Mouse (Mus musculus): ENCODE measurements around the gene Fgd5. TPM values are rescaled to one million over a fixed set of nuclear protein-coding genes. Genes with fewer than 3 reads are reported as not detected.
A peak's percentile ranks its signal among the peaks of the same experiment; 100 is the strongest.
"Not testable (repeated sequence)": the region's sequence is repeated elsewhere in the genome, so short reads cannot be mapped to it uniquely, and the experiment has no call there.

Fgd5 gene
- total and polyA plus RNA-seq, 2 experiments from 2014 or later = 6.7 to 13.0 TPM

- DNase-seq (peak; percentile 7), ATAC-seq (no peak)
- no peak for TF ChIP-seq CTCF (IDR thresholded peaks at IDR 0.05; ENCODE audit: low read depth)
- WGBS = 81% methylated on average over 3 of the region's 3 CpGs
- Histone ChIP-seq H3K4me2 (ENCODE audit: low read depth) (no peak overlapping the region), H3K9me3 (ENCODE audit: low read length) (no peaks in the 10 kb centered on the region), H3K4me3 (ENCODE audit: low read depth, low read length) (no peak overlapping the region), H3K36me3 (ENCODE audit: insufficient read depth) (no peaks in the 10 kb centered on the region), H3K4me1 (ENCODE audit: insufficient read depth) (0 out of 2 replicates have a peak, but pooled peaks cover 3% of the 10 kb centered on the region), H3K27me3 (ENCODE audit: insufficient read depth, low read length) (no peaks in the 10 kb centered on the region), H3K27ac (ENCODE audit: low read depth, low read length) (no peak overlapping the region), H3K9ac (no peak overlapping the region)
Measured at GRCm38 (mm10) chr6:92084932-92085331, 106.3 kb downstream of the Fgd5 start.

GRCm38 (mm10) chr6:92089141-92089540, 110.5 kb downstream of the Fgd5 start:
- H3K27me3 ChIP-seq (ENCODE audit: insufficient read depth, low read length); DNase-seq; H3K27ac ChIP-seq (ENCODE audit: low read depth, low read length); H3K4me2 ChIP-seq (ENCODE audit: low read depth); H3K4me3 ChIP-seq (ENCODE audit: low read depth, low read length); H3K36me3 ChIP-seq (ENCODE audit: insufficient read depth); ATAC-seq; H3K9me3 ChIP-seq (ENCODE audit: low read length); H3K9ac ChIP-seq: not testable (repeated sequence)
- WGBS = 86% methylated on average over 7 of the region's 7 CpGs
- 0 out of 2 replicates have a peak, but pooled peaks cover 12% of the 10 kb centered on the region for H3K4me1 ChIP-seq (ENCODE audit: insufficient read depth)

GRCm38 (mm10) chr6:92089982-92090381, 111.3 kb downstream of the Fgd5 start:
- WGBS = 92% methylated on average over 4 of the region's 4 CpGs
- ATAC-seq = no peak
- no peak for DNase-seq
- Histone ChIP-seq H3K36me3 (ENCODE audit: insufficient read depth) (no peaks in the 10 kb centered on the region), H3K4me1 (ENCODE audit: insufficient read depth) (peaks cover 19% of the 10 kb centered on the region; the same call in 1 of the 2 replicates), H3K4me3 (ENCODE audit: low read depth, low read length) (no peak overlapping the region), H3K27ac (ENCODE audit: low read depth, low read length) (no peak overlapping the region; the same call in 1 of the 2 replicates), H3K9me3 (ENCODE audit: low read length) (no peaks in the 10 kb centered on the region), H3K27me3 (ENCODE audit: insufficient read depth, low read length) (no peaks in the 10 kb centered on the region), H3K9ac (no peak overlapping the region), H3K4me2 (ENCODE audit: low read depth) (no peak overlapping the region)
- TF ChIP-seq CTCF (IDR thresholded peaks at IDR 0.05; ENCODE audit: low read depth) = no peak

- peaks cover 19% of the 10 kb centered on the region; the same call in 1 of the 2 replicates for H3K4me1 ChIP-seq (ENCODE audit: insufficient read depth)
- H3K4me3 ChIP-seq (ENCODE audit: low read depth, low read length) = peak overlapping the region; percentile 99
- ATAC-seq = no peak
- WGBS = 0% methylated on average over 4 of the region's 4 CpGs
- DNase-seq = no peak
- no peak for TF ChIP-seq CTCF (IDR thresholded peaks at IDR 0.05; ENCODE audit: low read depth)
- no peaks in the 10 kb centered on the region for H3K36me3 ChIP-seq (ENCODE audit: insufficient read depth)
- peak overlapping the region; percentile 50 for H3K4me2 ChIP-seq (ENCODE audit: low read depth)
- H3K9ac ChIP-seq = peak overlapping the region; percentile 97
- peak overlapping the region; percentile 99 for H3K27ac ChIP-seq (ENCODE audit: low read depth, low read length)
- no peaks in the 10 kb centered on the region for H3K27me3 ChIP-seq (ENCODE audit: insufficient read depth, low read length)
- no peaks in the 10 kb centered on the region for H3K9me3 ChIP-seq (ENCODE audit: low read length)
Measured at GRCm38 (mm10) chr6:92090497-92090896, 111.8 kb downstream of the Fgd5 start.

GRCm38 (mm10) chr6:92091130-92091591, 112.5 kb downstream of the Fgd5 start, which contains the start of gene Nr2c2:
TSS of gene Nr2c2 (plus strand) at chr6:92091390.
- Histone ChIP-seq H3K9me3 (ENCODE audit: low read length) (no peaks in the 10 kb centered on the region), H3K27me3 (ENCODE audit: insufficient read depth, low read length) (no peaks in the 10 kb centered on the region), H3K4me2 (ENCODE audit: low read depth) (peak within 1 kb of the TSS; percentile 50), H3K4me3 (ENCODE audit: low read depth, low read length) (peak within 1 kb of the TSS; percentile 99), H3K4me1 (ENCODE audit: insufficient read depth) (peaks cover 22% of the 10 kb centered on the region; the same call in 1 of the 2 replicates), H3K36me3 (ENCODE audit: insufficient read depth) (no peaks in the 10 kb centered on the region), H3K9ac (peak within 1 kb of the TSS; percentile 97), H3K27ac (ENCODE audit: low read depth, low read length) (peak within 1 kb of the TSS; percentile 99)
- ATAC-seq (peak; percentile 64), DNase-seq (peak; percentile 90)
- TF ChIP-seq CTCF (IDR thresholded peaks at IDR 0.05; ENCODE audit: low read depth) = no peak
- WGBS = 1% methylated on average over 47 of the region's 58 CpGs

GRCm38 (mm10) chr6:92091767-92092489, 113.2 kb downstream of the Fgd5 start:
- Histone ChIP-seq H3K36me3 (ENCODE audit: insufficient read depth) (no peaks in the 10 kb centered on the region), H3K4me2 (ENCODE audit: low read depth) (peak overlapping the region; percentile 50), H3K27ac (ENCODE audit: low read depth, low read length) (peak overlapping the region; percentile 99), H3K27me3 (ENCODE audit: insufficient read depth, low read length) (no peaks in the 10 kb centered on the region), H3K9me3 (ENCODE audit: low read length) (no peaks in the 10 kb centered on the region), H3K4me1 (ENCODE audit: insufficient read depth) (peaks cover 22% of the 10 kb centered on the region; the same call in 1 of the 2 replicates), H3K9ac (peak overlapping the region; percentile 97), H3K4me3 (ENCODE audit: low read depth, low read length) (peak overlapping the region; percentile 99)
- TF ChIP-seq CTCF (IDR thresholded peaks at IDR 0.05; ENCODE audit: low read depth) = no peak
- ATAC-seq = peak; percentile 98
- 4% methylated on average over 48 of the region's 81 CpGs for WGBS
- DNase-seq = peak; percentile 98

GRCm38 (mm10) chr6:92092737-92093136, 114.1 kb downstream of the Fgd5 start:
- Histone ChIP-seq H3K4me3 (ENCODE audit: low read depth, low read length) (peak overlapping the region; percentile 99), H3K27me3 (ENCODE audit: insufficient read depth, low read length) (no peaks in the 10 kb centered on the region), H3K36me3 (ENCODE audit: insufficient read depth) (no peaks in the 10 kb centered on the region), H3K9me3 (ENCODE audit: low read length) (no peaks in the 10 kb centered on the region), H3K27ac (ENCODE audit: low read depth, low read length) (peak overlapping the region; percentile 99), H3K4me1 (ENCODE audit: insufficient read depth) (peaks cover 22% of the 10 kb centered on the region; the same call in 1 of the 2 replicates), H3K9ac (peak overlapping the region; percentile 97), H3K4me2 (ENCODE audit: low read depth) (peak overlapping the region; percentile 50)
- TF ChIP-seq CTCF (IDR thresholded peaks at IDR 0.05; ENCODE audit: low read depth) = no peak
- DNase-seq = no peak
- ATAC-seq = no peak
- WGBS = 5% methylated on average over 3 of the region's 3 CpGs

Measured in forebrain, postnatal 0 days (tissue).